Mouse (Mus musculus): ENCODE measurements at regions not wholly inside any gene's neighbourhood (a gene's known extent, or its start where the extent isn't known, plus 50 kb on each side); places are given as distances from the start of the nearest gene placed in this dataset.

- no peak for TF ChIP-seq CTCF (IDR thresholded peaks at IDR 0.05; ENCODE audit: extremely low read depth, insufficient read length, insufficient replicate concordance, low read depth, low read length)
- TF ChIP-seq POLR2A (IDR thresholded peaks at IDR 0.05; ENCODE audit: low read depth, low read length), result no peak
Observed at GRCm38 (mm10) chr4:33642526-33642925, 281.9 kb upstream of the Cnr1 start.

All from small intestine, adult 2 months (tissue).